Mouse (Mus musculus) embryonic facial prominence, embryonic 10.5 days (tissue): ENCODE data around the gene Glp1r. TPM values are rescaled to one million over a fixed set of nuclear protein-coding genes. Genes with fewer than 3 reads are reported as not detected.

Source experiments
- DNase-seq: peaks from one replicate; pipeline ENCODE4 v3.0.0-alpha.2; 2017; ENCODE audit warnings: low spot score
- H3K27ac ChIP-seq: fragments of 300-500 bp; sonication (generic); replicated peaks from 2 replicates; pipeline ENCODE4 v1.5.1; 2016; ENCODE audit warnings: mild to moderate bottlenecking
- H3K27me3 ChIP-seq: fragments of 300-500 bp; sonication (generic); replicated peaks from 2 replicates; pipeline ENCODE4 v1.6.1; 2016; ENCODE audit warnings: low read depth, mild to moderate bottlenecking; ENCODE audit not compliant: poor library complexity, severe bottlenecking
- H3K36me3 ChIP-seq: fragments of 300-500 bp; sonication (generic); replicated peaks from 2 replicates; pipeline ENCODE4 v1.6.1; 2016; ENCODE audit warnings: mild to moderate bottlenecking, moderate library complexity
- H3K4me1 ChIP-seq: fragments of 300-500 bp; sonication (generic); 2 replicates; pipeline ENCODE4 v1.6.1; 2016
- H3K4me3 ChIP-seq: fragments of 300-500 bp; sonication (generic); 2 replicates; pipeline ENCODE4 v1.5.1; 2016; ENCODE audit warnings: mild to moderate bottlenecking, moderate library complexity
- H3K9me3 ChIP-seq: fragments of 300-500 bp; sonication (generic); 2 replicates; pipeline ENCODE4 v1.6.1; 2016; ENCODE audit warnings: mild to moderate bottlenecking
- WGBS: fragments of 180-500 bp; shearing (Covaris S2); methylation state at CpG from one replicate; pipeline ENCODE4 v1.1.7; 2016; 5-methylcytosine and 5-hydroxymethylcytosine counted together
- polyA plus RNA-seq: library from polyadenylated mRNA; unstranded; fragments of >200 nt; fragmentation: Nextera tagmentation; extraction: Ambion mirVana; gene quantifications from 2 replicates; pipeline ENCODE4 v1.2.1, GENCODE M21; 2016

Glp1r gene
- polyA plus RNA-seq, 1 experiment from 2014 or later = 0.04 TPM

DNA sequence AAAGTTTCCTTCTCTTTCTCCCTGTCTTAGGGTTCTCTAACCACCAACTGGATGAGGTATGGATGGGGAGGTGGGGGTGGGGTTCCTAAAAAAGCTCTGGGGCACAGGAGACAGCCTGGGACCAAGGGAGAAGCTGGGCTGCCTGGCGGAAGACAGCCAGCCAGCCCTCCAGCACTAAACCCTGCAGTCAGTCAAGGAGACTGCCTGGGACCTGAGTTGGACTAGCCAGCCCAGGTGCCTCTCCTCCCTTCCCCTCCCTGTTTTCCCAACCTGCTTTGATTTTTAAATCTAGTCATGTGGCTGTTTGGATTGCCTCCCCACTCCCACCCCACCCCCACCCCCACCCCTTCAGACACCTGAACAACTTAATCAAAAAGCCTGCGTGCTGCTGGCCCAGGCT is 20.6 kb upstream of the Glp1r start:
- 0 out of 2 replicates have a peak, but pooled peaks cover 3% of the 10 kb centered on the region for H3K9me3 ChIP-seq
- H3K27me3 ChIP-seq = peaks cover 7% of the 10 kb centered on the region
- H3K36me3 ChIP-seq = no peaks in the 10 kb centered on the region
- H3K4me1 ChIP-seq = peaks cover 14% of the 10 kb centered on the region
- H3K4me3 ChIP-seq = no peak overlapping the region
- 52% methylated on average over 2 of the region's 2 CpGs for WGBS
- H3K27ac ChIP-seq = no peak overlapping the region
- no peak for DNase-seq

DNA sequence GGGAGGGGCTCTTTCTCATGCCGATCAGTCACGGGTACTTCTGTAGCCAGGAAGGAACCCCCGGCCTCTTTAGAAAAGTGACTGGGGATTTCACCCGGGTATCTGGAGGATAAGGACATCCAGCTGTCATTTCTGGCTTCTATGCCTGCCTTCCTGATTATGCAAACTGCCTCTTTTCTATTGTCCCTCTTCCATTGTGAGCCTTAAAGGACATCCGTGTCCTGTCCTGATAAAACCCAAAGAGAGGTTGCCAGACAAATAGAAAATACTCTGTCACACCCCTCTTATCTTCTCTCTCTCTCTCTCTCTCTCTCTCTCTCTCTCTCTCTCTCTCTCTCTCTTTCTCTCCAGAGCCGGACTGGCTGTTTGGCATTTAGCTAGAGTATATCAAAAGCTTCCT is 19.4 kb upstream of the Glp1r start:
- Histone ChIP-seq H3K4me3 (no peak overlapping the region), H3K4me1 (peaks cover 14% of the 10 kb centered on the region), H3K36me3 (no peaks in the 10 kb centered on the region), H3K27ac (no peak overlapping the region), H3K27me3 (peaks cover 7% of the 10 kb centered on the region), H3K9me3 (0 out of 2 replicates have a peak, but pooled peaks cover 3% of the 10 kb centered on the region)
- 8% methylated on average over 6 of the region's 6 CpGs for WGBS
- no peak for DNase-seq

- Histone ChIP-seq H3K27ac (no peak overlapping the region), H3K4me1 (peaks cover 14% of the 10 kb centered on the region), H3K27me3 (peaks cover 7% of the 10 kb centered on the region), H3K4me3 (no peak overlapping the region), H3K36me3 (no peaks in the 10 kb centered on the region), H3K9me3 (0 out of 2 replicates have a peak, but pooled peaks cover 3% of the 10 kb centered on the region)
- DNase-seq = no peak
- 83% methylated on average over 8 of the region's 8 CpGs for WGBS
These were observed 18.1 kb upstream of the Glp1r start for GRCm38 (mm10) chr17:30883534-30883933.

DNA sequence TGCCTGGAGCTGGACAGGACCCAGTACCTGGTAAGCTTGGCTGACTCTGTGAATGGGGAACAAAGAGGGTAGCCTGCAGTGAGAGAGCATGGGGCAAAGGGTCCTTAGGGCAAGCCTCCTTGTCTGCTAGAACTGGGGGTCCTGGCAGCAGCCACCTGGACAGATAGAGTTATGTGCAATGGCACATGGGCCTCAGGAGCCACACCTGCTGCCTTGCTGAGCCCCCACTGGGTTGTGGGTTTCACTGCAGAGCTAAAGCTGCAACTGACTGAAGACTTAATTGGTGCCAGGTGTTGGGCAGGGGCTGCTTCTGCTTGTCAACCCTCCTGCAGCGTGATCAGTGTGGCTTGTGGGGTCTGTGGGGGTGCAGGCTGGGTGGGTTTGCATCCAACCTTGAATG is 9.5 kb upstream of the Glp1r start:
- H3K27me3 ChIP-seq = no peaks in the 10 kb centered on the region
- H3K9me3 ChIP-seq = no peaks in the 10 kb centered on the region
- DNase-seq = peak; percentile 54
- H3K4me3 ChIP-seq = no peak overlapping the region
- peaks cover 19% of the 10 kb centered on the region for H3K4me1 ChIP-seq
- 20% methylated on average over 1 of the region's 1 CpGs for WGBS
- no peaks in the 10 kb centered on the region for H3K36me3 ChIP-seq
- H3K27ac ChIP-seq = no peak overlapping the region

DNA sequence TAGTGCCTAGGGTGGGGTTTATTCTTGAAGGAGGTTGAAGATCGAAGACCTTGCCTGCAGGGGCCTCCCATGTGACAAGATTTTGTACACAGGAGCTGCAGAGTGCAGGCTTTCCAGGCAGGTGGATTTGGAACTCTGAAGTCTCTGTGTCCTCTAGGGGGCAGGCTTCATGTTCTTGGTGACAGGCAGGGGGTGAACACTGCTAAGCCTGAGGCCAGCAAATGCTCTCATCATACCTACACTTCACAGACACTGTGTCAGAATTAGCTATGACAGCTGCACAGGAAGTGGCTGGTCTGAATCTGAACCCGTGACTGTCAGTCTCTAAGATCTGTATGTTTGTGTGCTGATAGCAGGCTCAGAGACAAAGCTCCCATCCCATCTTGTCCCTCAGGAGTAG is 8.9 kb upstream of the Glp1r start:
- H3K4me1 ChIP-seq = peaks cover 19% of the 10 kb centered on the region
- H3K27me3 ChIP-seq = no peaks in the 10 kb centered on the region
- H3K4me3 ChIP-seq = no peak overlapping the region
- no peaks in the 10 kb centered on the region for H3K36me3 ChIP-seq
- peak; percentile 26 for DNase-seq
- WGBS = 36% methylated on average over 2 of the region's 2 CpGs
- H3K9me3 ChIP-seq = no peaks in the 10 kb centered on the region
- no peak overlapping the region for H3K27ac ChIP-seq

DNA sequence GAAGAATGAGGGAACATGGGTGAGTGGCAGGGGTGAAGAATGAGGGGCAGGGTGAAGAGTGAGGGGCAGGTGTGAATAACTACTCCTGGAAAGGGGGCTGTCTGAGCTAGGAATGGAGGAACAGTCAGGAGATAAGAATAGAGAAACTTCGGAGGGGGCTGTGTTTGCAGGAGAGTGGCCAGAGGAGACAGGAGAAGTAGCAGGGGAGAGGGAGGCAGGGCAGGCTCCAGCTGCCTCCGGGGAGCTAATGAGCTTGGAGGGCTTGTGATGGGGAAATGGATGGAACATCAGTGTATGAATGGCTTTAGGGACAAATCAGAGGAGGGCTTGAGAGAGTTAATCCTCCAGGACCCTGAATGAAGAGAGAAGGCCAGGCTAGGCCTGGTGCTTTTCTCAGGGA is 4.5 kb upstream of the Glp1r start:
- Histone ChIP-seq H3K36me3 (no peaks in the 10 kb centered on the region), H3K9me3 (0 out of 2 replicates have a peak, but pooled peaks cover 3% of the 10 kb centered on the region), H3K4me1 (peaks cover 22% of the 10 kb centered on the region), H3K27ac (no peak overlapping the region), H3K4me3 (no peak overlapping the region), H3K27me3 (peaks cover 29% of the 10 kb centered on the region)
- 32% methylated on average over 2 of the region's 2 CpGs for WGBS
- no peak for DNase-seq

DNA sequence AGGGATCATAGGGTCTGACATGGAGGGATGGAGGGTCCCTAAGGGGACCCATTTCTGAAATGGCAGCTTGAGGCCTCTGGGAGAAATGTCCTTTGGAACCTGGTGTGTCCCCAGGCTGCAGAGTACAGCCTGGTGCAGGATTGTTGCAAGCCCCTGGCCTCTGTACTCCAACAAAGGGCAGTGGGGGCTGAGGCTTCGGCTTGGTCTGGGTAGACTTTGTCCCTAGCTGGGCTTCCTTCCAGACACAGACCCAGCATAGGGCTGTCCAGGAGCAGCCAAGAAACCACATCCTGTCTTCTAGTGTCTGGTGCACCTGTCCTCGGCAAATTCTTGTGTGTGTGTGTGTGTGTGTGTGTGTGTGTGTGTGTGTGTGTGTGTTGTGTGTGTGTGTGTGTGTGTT is 2.5 kb downstream of the Glp1r start:
- Histone ChIP-seq H3K27ac (no peak overlapping the region), H3K36me3 (no peaks in the 10 kb centered on the region), H3K27me3 (peaks cover 53% of the 10 kb centered on the region), H3K9me3 (0 out of 2 replicates have a peak, but pooled peaks cover 3% of the 10 kb centered on the region), H3K4me1 (peaks cover 14% of the 10 kb centered on the region), H3K4me3 (no peak overlapping the region)
- 91% methylated on average over 2 of the region's 2 CpGs for WGBS
- no peak for DNase-seq

- 77% methylated on average over 4 of the region's 4 CpGs for WGBS
- Histone ChIP-seq H3K4me3 (no peak overlapping the region), H3K4me1 (peaks cover 8% of the 10 kb centered on the region; the same call in 1 of the 2 replicates), H3K27ac (no peak overlapping the region), H3K36me3 (no peaks in the 10 kb centered on the region), H3K27me3 (peaks cover 19% of the 10 kb centered on the region), H3K9me3 (no peaks in the 10 kb centered on the region)
- DNase-seq = no peak
These were observed 6.0 kb downstream of the Glp1r start for GRCm38 (mm10) chr17:30907577-30907976.

- Histone ChIP-seq H3K36me3 (no peaks in the 10 kb centered on the region), H3K27ac (no peak overlapping the region), H3K9me3 (no peaks in the 10 kb centered on the region), H3K4me1 (peaks cover 8% of the 10 kb centered on the region; the same call in 1 of the 2 replicates), H3K27me3 (no peaks in the 10 kb centered on the region), H3K4me3 (no peak overlapping the region)
- DNase-seq = no peak
- 89% methylated on average over 27 of the region's 27 CpGs for WGBS
These were observed 9.5 kb downstream of the Glp1r start for GRCm38 (mm10) chr17:30910866-30911731.

GRCm38 (mm10) chr17:30911732-30912088 is 10.1 kb downstream of the Glp1r start:
- no peak overlapping the region for H3K27ac ChIP-seq
- no peaks in the 10 kb centered on the region for H3K9me3 ChIP-seq
- DNase-seq = no peak
- H3K27me3 ChIP-seq = no peaks in the 10 kb centered on the region
- H3K4me3 ChIP-seq = no peak overlapping the region
- WGBS = 65% methylated on average over 8 of the region's 8 CpGs
- no peaks in the 10 kb centered on the region for H3K36me3 ChIP-seq
- peaks cover 8% of the 10 kb centered on the region; the same call in 1 of the 2 replicates for H3K4me1 ChIP-seq

GRCm38 (mm10) chr17:30912536-30912935 is 10.9 kb downstream of the Glp1r start:
- H3K4me3 ChIP-seq = no peak overlapping the region
- no peaks in the 10 kb centered on the region for H3K9me3 ChIP-seq
- no peaks in the 10 kb centered on the region for H3K36me3 ChIP-seq
- 79% methylated on average over 5 of the region's 5 CpGs for WGBS
- H3K4me1 ChIP-seq = peaks cover 8% of the 10 kb centered on the region; the same call in 1 of the 2 replicates
- no peak for DNase-seq
- H3K27me3 ChIP-seq = no peaks in the 10 kb centered on the region
- no peak overlapping the region for H3K27ac ChIP-seq

GRCm38 (mm10) chr17:30914264-30914663 is 12.6 kb downstream of the Glp1r start:
- H3K27me3 ChIP-seq = no peaks in the 10 kb centered on the region
- no peak overlapping the region for H3K4me3 ChIP-seq

GRCm38 (mm10) chr17:30923566-30923965 is 21.9 kb downstream of the Glp1r start:
- 75% methylated on average over 4 of the region's 4 CpGs for WGBS
- Histone ChIP-seq H3K4me1 (no peaks in the 10 kb centered on the region), H3K27ac (no peak overlapping the region), H3K9me3 (no peaks in the 10 kb centered on the region), H3K4me3 (no peak overlapping the region), H3K27me3 (no peaks in the 10 kb centered on the region), H3K36me3 (no peaks in the 10 kb centered on the region)
- no peak for DNase-seq

More at GRCm38 (mm10) chr17:30914264-30914663, 12.6 kb downstream of the Glp1r start:
- DNase-seq = no peak
- no peaks in the 10 kb centered on the region for H3K36me3 ChIP-seq
- no peak overlapping the region for H3K27ac ChIP-seq
- peaks cover 4% of the 10 kb centered on the region; the same call in 1 of the 2 replicates for H3K4me1 ChIP-seq
- no peaks in the 10 kb centered on the region for H3K9me3 ChIP-seq
